Comparison of ENCODE assay signal across 7 mouse cellular contexts in the genomic region with DNA sequence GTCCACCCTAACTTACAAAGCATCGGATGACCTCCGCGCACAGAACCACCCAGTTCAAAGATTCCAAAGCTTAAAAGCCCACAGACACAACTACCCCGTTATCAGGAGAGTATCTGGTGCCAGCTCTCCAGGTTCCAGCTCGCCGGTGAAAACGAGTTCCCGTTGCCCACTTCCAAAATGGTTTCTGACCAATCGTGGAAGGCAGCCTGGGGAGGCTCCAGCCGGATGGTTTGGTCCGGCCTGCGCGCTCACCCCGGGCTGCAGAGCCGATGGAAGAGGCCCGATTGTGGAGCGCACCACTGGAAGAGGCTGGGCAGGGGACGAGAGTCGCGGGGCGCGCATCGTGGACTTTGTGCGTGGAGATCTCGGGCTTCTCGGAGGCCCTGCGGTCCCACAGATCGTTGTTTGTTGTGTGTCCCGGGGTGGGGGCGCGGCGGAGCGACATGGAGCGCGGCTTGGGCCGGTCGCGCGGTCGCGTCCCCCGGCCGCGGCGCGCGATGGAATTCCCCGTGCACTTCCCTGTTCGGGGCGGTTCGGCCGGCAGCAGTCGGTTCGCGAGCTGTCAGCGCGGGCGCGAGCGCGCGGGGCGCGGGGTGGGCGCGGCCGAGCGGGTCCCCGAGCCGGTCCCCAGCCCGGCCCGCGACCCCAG. TPM values are rescaled to one million over a fixed set of nuclear protein-coding genes. Genes with fewer than 3 reads are reported as not detected.
DNase-seq lines count a peak whose midpoint lies in the region; ATAC-seq and TF ChIP-seq lines count a peak whose summit lies in the region.

TSS of gene Ankrd13a (plus strand) at position 275 of the 649 bp plus-strand sequence.

- peak within 1 kb of the TSS; percentile 94 for H3K9ac ChIP-seq in intestine, postnatal 0 days (ENCODE audit: low read depth, low read length)
- H3K9ac ChIP-seq in midbrain, embryonic 12.5 days (replicated peaks) = peak within 1 kb of the TSS; percentile 99

- ATAC-seq in intestine, postnatal 0 days = peak; percentile 84
- peak; percentile 86 for ATAC-seq in midbrain, embryonic 12.5 days (ENCODE audit: low FRiP score, low read depth)

- H3K27ac ChIP-seq in embryonic facial prominence, embryonic 10.5 days (replicated peaks) = peak within 1 kb of the TSS; percentile 99
- H3K27ac ChIP-seq in intestine, postnatal 0 days (ENCODE audit: low read depth, low read length) = peak within 1 kb of the TSS; percentile 85
- peak within 1 kb of the TSS; percentile 91 for H3K27ac ChIP-seq in midbrain, embryonic 12.5 days (replicated peaks)
- H3K27ac ChIP-seq in small intestine, adult 2 months (ENCODE audit: insufficient read depth, low read depth, low read length) = peak within 1 kb of the TSS; percentile 84

- H3K4me3 ChIP-seq in embryonic facial prominence, embryonic 10.5 days = peak within 1 kb of the TSS; percentile 82
- H3K4me3 ChIP-seq in intestine, postnatal 0 days (ENCODE audit: low read depth, low read length) = peak within 1 kb of the TSS; percentile 100
- H3K4me3 ChIP-seq in midbrain, embryonic 12.5 days = peak within 1 kb of the TSS; percentile 88
- H3K4me3 ChIP-seq in small intestine, adult 2 months (ENCODE audit: low read depth, low read length) = peak within 1 kb of the TSS; percentile 89

- peak; percentile 75 for TF ChIP-seq POLR2A in small intestine, adult 2 months (IDR thresholded peaks at IDR 0.05; ENCODE audit: low read depth, low read length)

- H3K9me3 ChIP-seq in embryonic facial prominence, embryonic 10.5 days = no peaks in the 10 kb centered on the region
- H3K9me3 ChIP-seq in intestine, postnatal 0 days (ENCODE audit: control insufficient read depth) = no peaks in the 10 kb centered on the region
- H3K9me3 ChIP-seq in midbrain, embryonic 12.5 days = no peaks in the 10 kb centered on the region

- no peaks in the 10 kb centered on the region for H3K27me3 ChIP-seq in embryonic facial prominence, embryonic 10.5 days (replicated peaks; ENCODE audit: low read depth, poor library complexity, severe bottlenecking)
- H3K27me3 ChIP-seq in intestine, postnatal 0 days (replicated peaks; ENCODE audit: control insufficient read depth, insufficient read depth, low read length) = no peaks in the 10 kb centered on the region
- no peaks in the 10 kb centered on the region for H3K27me3 ChIP-seq in midbrain, embryonic 12.5 days
- no peaks in the 10 kb centered on the region for H3K27me3 ChIP-seq in small intestine, adult 2 months (ENCODE audit: control insufficient read depth, insufficient read depth, low read length)

- DNase-seq in adrenal gland, postnatal 10 days = peak; percentile 93
- DNase-seq in embryonic facial prominence, embryonic 10.5 days (ENCODE audit: low spot score) = peak; percentile 93
- DNase-seq in gonadal fat pad, adult 2 months (ENCODE audit: low read depth) = no peak
- peak; percentile 94 for DNase-seq in left cerebral cortex, postnatal 4 days

- no peak for TF ChIP-seq CTCF in intestine, postnatal 0 days (IDR thresholded peaks at IDR 0.05; ENCODE audit: low read depth)
- TF ChIP-seq CTCF in small intestine, adult 2 months (IDR thresholded peaks at IDR 0.05; ENCODE audit: extremely low read depth, insufficient read length, insufficient replicate concordance, low read depth, low read length) = no peak

- H3K36me3 ChIP-seq in embryonic facial prominence, embryonic 10.5 days (replicated peaks) = 0 out of 2 replicates have a peak, but pooled peaks cover 3% of the 10 kb centered on the region
- no peaks in the 10 kb centered on the region for H3K36me3 ChIP-seq in intestine, postnatal 0 days (ENCODE audit: control insufficient read depth, insufficient read depth)
- H3K36me3 ChIP-seq in midbrain, embryonic 12.5 days = no peaks in the 10 kb centered on the region
- H3K36me3 ChIP-seq in small intestine, adult 2 months (ENCODE audit: control insufficient read depth, insufficient read depth, low read length) = no peaks in the 10 kb centered on the region

- peak within 1 kb of the TSS; percentile 78 for H3K4me2 ChIP-seq in intestine, postnatal 0 days (replicated peaks; ENCODE audit: low read depth)
- H3K4me2 ChIP-seq in midbrain, embryonic 12.5 days (replicated peaks) = peak within 1 kb of the TSS; percentile 85

- intact Hi-C loops in left cerebral cortex, postnatal 4 days (cut with DNase I) = no loop called here

- under 1% methylated on average over 73 of the region's 73 CpGs for WGBS in embryonic facial prominence, embryonic 10.5 days
- WGBS in intestine, postnatal 0 days = 0% methylated on average over 50 of the region's 73 CpGs
- WGBS in midbrain, embryonic 12.5 days = under 1% methylated on average over 55 of the region's 73 CpGs
- WGBS in small intestine, adult 2 months = 1% methylated on average over 73 of the region's 73 CpGs

- H3K4me1 ChIP-seq in embryonic facial prominence, embryonic 10.5 days = peaks cover 47% of the 10 kb centered on the region
- H3K4me1 ChIP-seq in intestine, postnatal 0 days (replicated peaks; ENCODE audit: control insufficient read depth, insufficient read depth, low read length) = no peaks in the 10 kb centered on the region
- H3K4me1 ChIP-seq in midbrain, embryonic 12.5 days = peaks cover 37% of the 10 kb centered on the region
- H3K4me1 ChIP-seq in small intestine, adult 2 months (ENCODE audit: control insufficient read depth, insufficient read depth, insufficient read length, low read length) = peaks cover 2% of the 10 kb centered on the region; the same call in 1 of the 2 replicates

RNA-seq across cellular contexts. Expression of gene Ankrd13a, which starts in this region (rescaled TPM):
- total RNA-seq in adrenal gland, postnatal 10 days (2021) = 10 to 100 TPM; 91.7 to 95.0 TPM
- 44.4 and 48.1 TPM in 2 replicates for polyA plus RNA-seq in embryonic facial prominence, embryonic 10.5 days (2016; fragmentation: Nextera tagmentation; extraction: Ambion mirVana)
- 50.3 and 56.1 TPM in 2 replicates for polyA plus RNA-seq in gonadal fat pad, adult 2 months (2012; rRNA removed)
- polyA plus RNA-seq in intestine, postnatal 0 days (2015; fragmentation: Nextera tagmentation; extraction: Ambion mirVana) = 59.7 and 61.9 TPM in 2 replicates
- 10 to 100 TPM; 42.5 to 42.9 TPM for total RNA-seq in left cerebral cortex, postnatal 4 days (2021)
- polyA plus RNA-seq in midbrain, embryonic 12.5 days (2016; fragmentation: Nextera tagmentation; extraction: Ambion mirVana) = 71.1 and 77.7 TPM in 2 replicates
- 53.0 and 110 TPM in 2 replicates for polyA plus RNA-seq in small intestine, adult 2 months (2012; rRNA removed)
